21 mouse cellular contexts compared by ENCODE assay signal in the genomic region with DNA sequence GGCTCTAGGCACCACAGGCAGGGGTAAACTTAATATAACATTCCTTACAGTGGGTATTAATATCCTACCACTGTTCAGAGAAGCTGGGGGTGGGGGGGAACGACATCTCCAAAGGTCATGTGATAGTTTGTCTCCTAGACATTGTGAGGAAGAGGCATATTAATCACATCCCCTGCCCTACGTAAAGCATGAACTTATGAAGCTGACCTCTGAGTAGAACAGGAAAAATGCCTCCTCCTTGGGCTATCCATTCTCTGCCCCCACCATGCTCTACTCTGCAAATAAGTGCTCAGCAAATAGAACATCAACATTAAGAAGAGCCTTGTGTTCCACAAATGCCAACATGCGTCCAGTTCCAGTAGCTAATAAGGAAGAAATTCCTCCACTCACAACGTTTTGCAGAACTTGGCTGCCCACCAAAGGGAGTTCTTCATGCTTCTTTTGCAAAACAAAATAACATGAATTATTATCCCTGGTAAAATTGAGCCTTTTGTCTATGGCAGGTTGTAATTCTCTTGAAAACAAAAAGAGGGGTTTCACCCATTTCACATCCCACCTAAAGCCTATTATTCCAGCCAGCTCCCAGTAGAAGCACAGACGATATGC.
A peak's percentile ranks its signal among the peaks of the same experiment; 100 is the strongest.
DNase-seq lines count a peak whose midpoint lies in the region; ATAC-seq lines count a peak whose summit lies in the region.
"Had no signal": no experiment of that assay in that cellular context is flagged by ENCODE, and none has a peak within 500 bp of the region (broad histone marks: within the 10 kb centered on the region; RNA-seq: fewer than 3 reads in every experiment).

No protein-coding gene starts in this region.

- H3K9me3 ChIP-seq in kidney, embryonic 15.5 days (replicated peaks), result no peaks in the 10 kb centered on the region
- H3K9me3 ChIP-seq: forebrain, embryonic 15.5 days; hindbrain, embryonic 15.5 days; neural tube, embryonic 15.5 days had no signal

- DNase-seq in kidney, adult 8-10 months, result no peak
- peak; percentile 7 for DNase-seq in lung, postnatal 36 days
- no peak for DNase-seq in lung, postnatal 25 days (ENCODE audit: low spot score)
- DNase-seq in brain, adult 2 months (ENCODE audit: low read depth, low spot score), result peak; percentile 52
- DNase-seq in kidney, postnatal 14 days, result peak; percentile 31
- no peak for DNase-seq in cerebellum, postnatal 4 days (ENCODE audit: low spot score in 2 of 2)
- DNase-seq in frontal cortex, postnatal 10 days (ENCODE audit: low spot score in 2 of 2), result no peak
- DNase-seq: cerebellum, adult 2 months; cerebellum, postnatal 36 days; gastrocnemius, postnatal 25 days; heart, adult 2 months; heart, postnatal 36 days; right cerebral cortex, adult 18-20 months; thymus, postnatal 25 days had no signal

- H3K27ac ChIP-seq in kidney, embryonic 15.5 days, result peak overlapping the region; percentile 48
- H3K27ac ChIP-seq: forebrain, embryonic 15.5 days; heart, adult 2 months; hindbrain, embryonic 15.5 days; neural tube, embryonic 15.5 days had no signal

- no peaks in the 10 kb centered on the region for H3K36me3 ChIP-seq in kidney, embryonic 15.5 days
- H3K36me3 ChIP-seq: forebrain, embryonic 15.5 days; hindbrain, embryonic 15.5 days; neural tube, embryonic 15.5 days had no signal

- H3K4me2 ChIP-seq in kidney, embryonic 15.5 days, result no peak overlapping the region
- H3K4me2 ChIP-seq: forebrain, embryonic 15.5 days; hindbrain, embryonic 15.5 days; neural tube, embryonic 15.5 days had no signal

- no peak overlapping the region for H3K9ac ChIP-seq in kidney, embryonic 15.5 days
- H3K9ac ChIP-seq: forebrain, embryonic 15.5 days; hindbrain, embryonic 15.5 days; neural tube, embryonic 15.5 days had no signal

- ATAC-seq in kidney, embryonic 15.5 days (replicated peaks; ENCODE audit: low FRiP score), result no peak
- ATAC-seq: forebrain, embryonic 15.5 days; intestine, embryonic 16.5 days; midbrain, embryonic 16.5 days had no signal

- no peak overlapping the region for H3K4me3 ChIP-seq in kidney, embryonic 15.5 days (replicated peaks)
- H3K4me3 ChIP-seq: erythroblast, embryonic 14.5 days; forebrain, embryonic 15.5 days; heart, adult 2 months; hindbrain, embryonic 15.5 days; neural tube, embryonic 15.5 days had no signal

- WGBS in kidney, embryonic 15.5 days, result 31% methylated on average over 5 of the region's 5 CpGs

- peaks cover 12% of the 10 kb centered on the region for H3K4me1 ChIP-seq in kidney, embryonic 15.5 days
- H3K4me1 ChIP-seq: forebrain, embryonic 15.5 days; hindbrain, embryonic 15.5 days; neural tube, embryonic 15.5 days had no signal

- no peaks in the 10 kb centered on the region for H3K27me3 ChIP-seq in kidney, embryonic 15.5 days
- H3K27me3 ChIP-seq: forebrain, embryonic 15.5 days; hindbrain, embryonic 15.5 days; neural tube, embryonic 15.5 days had no signal

Comparison
In these comparisons a context has a peak if more than half of its experiments do, and no peak if none do; other contexts are left out.
1. DNase-seq: peak in lung, postnatal 36 days (single experiment), brain, adult 2 months (single experiment) and kidney, postnatal 14 days (single experiment); none in kidney, adult 8-10 months (0 of 2), lung, postnatal 25 days (single experiment), cerebellum, postnatal 4 days (0 of 2) and frontal cortex, postnatal 10 days (0 of 2).